Mouse (Mus musculus) retina, adult 2 months (tissue): ENCODE data around the gene Epdr1.

ENCODE experiments used
- DNase-seq: peaks from one replicate; pipeline ENCODE4 v3.0.0-alpha.2; 2012; ENCODE audit warnings: low read depth, low spot score

Gene Epdr1

DNA sequence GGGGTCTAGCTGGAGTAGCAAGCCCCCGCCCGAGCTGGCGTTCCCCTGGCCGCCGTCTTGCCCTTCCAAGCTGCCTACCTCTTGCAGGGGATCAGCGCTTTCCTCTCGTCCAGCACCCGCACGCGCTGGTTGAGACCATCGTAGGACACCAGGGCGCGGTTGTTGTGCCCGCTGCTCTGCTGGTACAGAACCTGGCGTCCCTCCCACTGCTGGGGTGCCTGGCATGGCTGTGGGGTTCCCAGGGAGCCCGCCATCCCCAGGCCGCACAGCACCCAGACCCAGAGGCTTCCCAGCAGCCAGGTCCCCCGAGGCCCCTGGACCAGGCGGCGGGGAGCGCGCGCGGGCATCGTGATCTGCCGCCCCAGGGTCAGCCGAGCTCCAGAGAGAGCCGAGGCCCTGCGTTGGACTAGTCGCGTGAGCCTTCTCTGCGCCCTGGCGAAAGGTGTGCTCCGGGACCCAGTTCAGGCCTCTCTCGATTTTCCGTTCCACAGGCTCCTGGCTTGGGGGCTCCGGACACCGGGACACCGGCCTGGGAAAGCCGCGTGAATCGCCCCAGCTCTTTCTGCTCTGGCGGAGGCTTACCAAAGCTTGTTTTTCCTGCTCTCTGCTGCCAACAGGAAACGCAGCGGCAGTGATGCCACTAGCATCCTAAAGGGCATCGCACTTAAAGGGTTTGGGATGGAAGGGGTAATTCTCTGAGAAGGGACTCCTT is at the start of gene Epdr1:
Gene Epdr1, minus strand, starts transcription at position 712 of the 712 bp plus-strand sequence.
- peak; percentile 32 for DNase-seq

GRCm38 (mm10) chr13:19668355-19669140 is 48.8 kb upstream of the Epdr1 start:
- DNase-seq: no peak

- no peak for DNase-seq
Observed at GRCm38 (mm10) chr13:19652405-19652804, 32.7 kb upstream of the Epdr1 start.

- no peak for DNase-seq
Observed at GRCm38 (mm10) chr13:19649824-19650223, 30.1 kb upstream of the Epdr1 start.

DNA sequence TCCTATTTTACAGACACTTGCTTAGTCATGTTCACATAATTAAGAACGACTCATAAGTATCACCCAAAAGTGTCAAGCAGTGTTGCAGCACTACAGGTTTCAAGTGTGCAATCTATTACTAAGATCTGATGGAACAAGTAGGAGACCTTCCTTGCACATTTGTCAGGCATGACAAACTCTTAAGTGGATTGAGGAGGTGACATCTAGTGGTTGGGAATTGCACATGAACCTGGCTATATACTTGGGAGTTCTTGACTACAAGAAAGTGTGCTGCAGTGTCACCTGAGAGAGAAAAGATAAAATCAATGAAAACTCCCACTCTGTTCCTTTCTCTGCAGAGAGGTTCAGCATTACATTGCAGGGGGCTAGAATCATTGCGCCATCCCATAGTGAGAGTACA is 24.5 kb upstream of the Epdr1 start:
- no peak for DNase-seq

- DNase-seq: no peak
Observed at GRCm38 (mm10) chr13:19643519-19643918, 23.8 kb upstream of the Epdr1 start.

DNA sequence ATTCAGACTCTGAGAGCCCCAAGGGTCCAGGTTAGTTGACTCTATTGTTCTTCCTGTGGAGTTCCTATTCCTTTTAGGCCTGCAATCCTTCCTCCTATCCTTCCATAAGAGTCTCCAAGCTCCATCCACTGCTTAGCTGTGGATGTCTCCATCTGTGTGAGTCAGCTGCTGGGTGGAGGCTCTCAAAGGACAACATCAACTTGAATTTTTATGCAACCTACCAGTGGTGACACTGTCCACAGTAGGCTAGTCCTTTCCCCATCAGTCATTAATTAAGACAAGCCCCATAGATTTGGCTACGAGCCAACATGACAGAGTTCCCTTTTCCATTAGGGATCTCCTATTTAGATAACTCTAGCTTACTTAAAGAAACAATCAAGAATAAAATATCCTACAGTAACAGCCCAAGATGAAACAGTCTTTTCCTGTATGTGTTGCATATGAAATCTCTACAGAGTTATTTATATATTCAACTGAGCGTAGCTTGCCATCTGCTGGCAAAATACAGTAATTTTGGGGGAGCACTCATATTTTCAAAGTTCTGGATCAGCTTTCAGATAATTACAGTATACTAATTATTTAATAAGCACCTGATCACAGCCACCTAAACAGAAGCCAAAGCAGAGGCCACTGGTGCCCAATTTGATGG is 20.6 kb upstream of the Epdr1 start:
- DNase-seq: no peak

- no peak for DNase-seq
Observed at GRCm38 (mm10) chr13:19636131-19636530, 16.4 kb upstream of the Epdr1 start.

DNA sequence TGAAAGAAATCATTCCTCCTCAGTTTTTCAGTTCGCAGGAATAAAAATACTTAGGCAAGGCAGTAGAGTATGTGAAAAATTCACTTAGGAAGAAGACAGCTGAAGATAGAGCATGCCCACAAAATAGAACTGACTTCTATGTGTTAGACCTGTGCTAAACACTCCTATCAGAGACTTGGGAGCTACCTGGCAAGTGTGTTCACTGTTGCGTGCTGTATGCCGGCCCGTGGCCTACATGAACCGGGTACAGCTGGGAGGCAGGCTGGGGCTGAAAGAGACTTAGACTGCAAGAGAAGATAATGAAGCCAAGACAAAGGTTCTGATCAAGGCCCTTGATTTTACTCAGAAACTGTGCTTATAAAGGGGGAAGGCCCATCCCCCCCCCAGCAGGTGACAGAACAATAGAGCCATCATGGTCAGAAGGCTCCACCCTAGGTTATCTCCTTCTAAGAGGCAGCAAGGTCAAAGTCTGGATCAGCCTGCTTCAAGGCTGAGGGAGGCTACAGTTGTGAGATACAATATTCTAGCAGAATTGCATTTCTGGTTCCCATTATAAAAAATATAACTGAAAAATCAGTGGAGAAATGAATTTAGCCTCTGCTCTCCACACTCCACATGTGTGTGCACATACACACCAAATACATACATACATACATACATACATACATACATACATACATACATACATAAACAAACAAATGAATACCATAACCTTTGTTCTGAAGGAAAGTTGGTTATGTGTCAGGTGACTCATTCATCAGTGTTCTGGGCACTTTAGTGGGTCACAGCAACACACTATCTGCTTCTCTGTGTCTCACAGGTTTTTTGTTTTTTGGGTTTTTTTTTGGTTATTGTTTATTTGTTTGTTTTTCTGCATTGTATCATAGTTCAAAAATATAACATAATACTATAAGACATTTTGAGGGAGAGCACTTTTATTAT is 11.3 kb upstream of the Epdr1 start:
- DNase-seq: no peak

GRCm38 (mm10) chr13:19626473-19626872 is 6.7 kb upstream of the Epdr1 start:
- DNase-seq: no peak

DNA sequence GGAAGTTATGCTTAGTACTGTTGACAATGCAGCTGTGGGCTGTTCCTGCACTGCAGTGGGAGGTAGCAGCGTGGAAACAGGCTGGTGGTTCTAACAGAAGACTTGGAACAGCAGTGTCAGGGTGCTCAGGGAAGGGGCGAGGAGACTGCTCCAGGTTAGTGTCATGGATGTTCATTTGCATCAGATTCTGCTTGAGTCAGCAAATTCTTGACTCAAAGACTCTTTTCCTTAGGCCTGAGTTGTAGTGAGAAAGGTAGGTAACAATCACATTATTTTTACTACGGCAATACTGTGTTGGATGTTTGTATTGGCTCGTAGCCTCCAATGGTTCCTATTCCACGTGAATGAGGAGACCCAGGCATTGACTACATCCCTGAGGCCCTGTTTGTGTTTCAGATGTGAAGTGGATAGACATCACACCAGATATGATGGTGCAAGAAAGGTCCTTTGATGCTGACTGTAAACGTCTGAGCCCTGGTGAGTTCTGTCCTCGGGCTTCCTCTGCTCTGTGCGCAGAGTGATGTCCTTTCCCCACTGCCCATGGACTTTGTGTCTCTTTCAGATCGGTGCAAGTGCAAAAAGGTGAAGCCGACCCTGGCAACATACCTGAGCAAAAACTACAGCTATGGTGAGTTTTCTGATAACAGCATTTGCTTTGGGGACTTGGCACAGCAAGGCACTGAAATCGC is 5.0 kb upstream of the Epdr1 start:
- no peak for DNase-seq

- no peak for DNase-seq
Observed at GRCm38 (mm10) chr13:19623228-19623905, 3.6 kb upstream of the Epdr1 start.

GRCm38 (mm10) chr13:19622573-19623227 is 3.0 kb upstream of the Epdr1 start, which contains the start of gene Sfrp4:
TSS of gene Sfrp4 (plus strand) at chr13:19623104.
- DNase-seq: no peak

- DNase-seq: no peak
Observed at GRCm38 (mm10) chr13:19618841-19619215, 899 bp downstream of the Epdr1 start.

DNA sequence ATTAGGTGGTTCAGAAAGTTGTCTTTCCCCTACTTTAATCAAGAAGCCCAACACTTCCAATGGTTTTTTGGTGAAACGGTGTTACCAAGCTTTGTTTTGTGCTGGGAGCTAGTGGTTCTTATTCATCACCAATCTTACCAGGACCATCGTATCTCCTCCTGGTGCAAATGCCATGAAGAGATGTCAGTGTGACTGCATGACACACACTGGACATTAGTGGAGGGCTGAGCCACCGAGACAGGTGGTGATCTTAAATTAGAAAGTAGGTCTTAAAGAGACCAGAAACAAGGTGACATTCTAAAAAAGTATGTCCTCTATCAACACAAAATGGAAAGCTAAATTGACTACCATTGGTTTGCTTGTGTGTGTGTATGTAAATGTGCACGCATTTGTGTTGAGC is 1.6 kb downstream of the Epdr1 start:
- no peak for DNase-seq

DNA sequence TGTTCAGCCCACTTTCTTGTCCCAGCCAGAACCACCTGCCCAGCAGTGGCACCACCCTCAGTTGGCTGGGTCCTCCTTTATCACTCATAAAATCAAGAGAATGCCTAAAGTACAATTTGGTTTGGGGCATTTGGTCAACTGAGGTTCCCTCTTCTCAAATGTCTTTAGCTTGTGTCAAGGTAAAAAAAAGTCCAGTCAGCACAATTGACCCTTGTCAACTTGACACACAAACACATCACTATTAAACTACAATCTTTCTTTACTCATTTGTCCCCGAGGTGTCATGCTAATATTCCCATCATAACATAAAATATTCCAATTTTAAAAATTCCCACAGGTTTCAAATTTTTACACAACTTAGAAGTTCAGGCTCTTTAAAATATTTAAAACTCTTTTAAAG is 5.4 kb downstream of the Epdr1 start:
- DNase-seq: no peak

- DNase-seq: no peak
Observed at GRCm38 (mm10) chr13:19613426-19613825, 6.3 kb downstream of the Epdr1 start.

DNA sequence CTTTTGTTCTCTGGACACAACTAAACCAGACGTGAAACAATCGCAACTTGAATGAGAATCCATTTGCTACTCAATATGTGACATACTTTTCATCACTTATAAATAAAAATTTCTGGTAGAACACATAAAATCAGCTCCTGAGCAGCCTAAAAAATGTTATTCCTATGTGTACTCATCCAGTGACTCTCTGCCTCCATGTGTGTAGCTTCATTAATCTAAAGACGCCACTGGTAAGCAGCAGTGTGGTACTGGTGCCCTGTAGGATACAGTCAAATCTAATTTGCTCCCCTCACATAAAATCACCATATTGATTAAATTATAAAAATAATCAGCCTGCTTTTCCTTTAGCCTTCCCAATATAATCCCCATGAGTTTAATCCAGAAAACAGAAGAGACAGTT is 6.8 kb downstream of the Epdr1 start:
- DNase-seq: no peak

DNA sequence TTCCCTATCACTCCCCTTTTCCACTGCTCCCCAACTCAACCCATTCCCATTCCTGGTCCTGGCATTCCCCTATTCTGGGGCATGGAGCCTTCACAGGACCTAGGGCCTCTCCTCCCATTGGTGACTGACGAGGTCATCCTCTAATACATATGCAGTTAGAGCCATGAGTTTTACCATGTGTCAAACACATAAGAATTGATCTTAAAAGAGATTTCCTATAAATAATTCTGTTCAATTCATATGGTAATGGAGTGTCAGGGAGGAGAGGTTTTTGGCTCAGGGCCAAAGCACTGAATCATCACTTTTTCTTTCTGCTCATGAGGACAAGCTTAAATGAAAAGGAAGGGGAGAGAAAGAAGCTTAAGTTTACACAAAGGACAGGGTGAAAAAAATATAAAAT is 7.4 kb downstream of the Epdr1 start:
- DNase-seq: no peak

DNA sequence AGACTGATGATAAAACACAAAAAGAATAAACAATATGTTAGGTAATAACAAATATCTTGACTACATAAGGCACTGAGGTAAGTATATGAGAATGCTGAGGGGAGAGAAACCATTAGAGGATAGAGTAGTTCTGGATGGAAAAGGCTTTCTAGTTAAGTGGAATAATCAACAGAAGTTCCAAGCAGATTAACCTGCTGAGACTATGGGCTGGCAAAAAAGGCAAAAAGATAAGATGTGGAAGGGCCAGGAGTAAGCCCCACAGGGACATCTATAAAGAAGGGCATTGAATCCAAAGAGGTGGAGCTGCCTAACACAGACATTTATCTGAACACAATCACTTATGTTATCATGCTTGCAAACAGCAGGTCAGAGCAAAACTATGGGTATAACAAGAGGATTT is 11.6 kb downstream of the Epdr1 start:
- DNase-seq: no peak
